Mouse (Mus musculus): ENCODE measurements around the gene Rara.

GRCm38 (mm10) chr11:98964201-98964615 is 36.6 kb downstream of the Rara start:
- TF ChIP-seq CTCF (IDR thresholded peaks at IDR 0.05) (no peak), POLR2A (IDR thresholded peaks at IDR 0.05; ENCODE audit: insufficient read depth, low read depth, low read length) (no peak)

All from heart, adult 2 months (tissue).